Mouse (Mus musculus): ENCODE data around the gene Eif4a1.

- TF ChIP-seq HCFC1 (IDR thresholded peaks at IDR 0.05; ENCODE audit: borderline replicate concordance, insufficient read depth, low read length) (no peak), ZNF384 (IDR thresholded peaks at IDR 0.05; ENCODE audit: low read depth, low read length) (no peak), ZC3H11A (IDR thresholded peaks at IDR 0.05; ENCODE audit: borderline replicate concordance, low read depth, low read length) (no peak)
Observed at GRCm38 (mm10) chr11:69635471-69635870, 36.8 kb downstream of the Eif4a1 start.

Measured in ES-E14 (cell line).